ENCODE assay signal across 8 mouse cellular contexts in genomic region chr7:100124211-100124610, GRCm38 (mm10). TPM values are rescaled to one million over a fixed set of nuclear protein-coding genes. Genes with fewer than 3 reads are reported as not detected.
DNase-seq lines count a peak whose midpoint lies in the region; ATAC-seq and TF ChIP-seq lines count a peak whose summit lies in the region.

No protein-coding gene starts in this region.

- TF ChIP-seq CTCF in forebrain, postnatal 0 days (IDR thresholded peaks at IDR 0.05; ENCODE audit: low read depth), result peak; percentile 55

- no peak overlapping the region for H3K4me2 ChIP-seq in forebrain, postnatal 0 days (ENCODE audit: low read depth)
- no peak overlapping the region for H3K4me2 ChIP-seq in forebrain, embryonic 12.5 days

- ATAC-seq in forebrain, postnatal 0 days, result no peak
- ATAC-seq in forebrain, embryonic 12.5 days (ENCODE audit: low FRiP score), result no peak

- 73% methylated on average over 2 of the region's 2 CpGs for WGBS in forebrain, postnatal 0 days
- WGBS in forebrain, embryonic 12.5 days, result 71% methylated on average over 2 of the region's 2 CpGs
- 81% methylated on average over 2 of the region's 2 CpGs for whole genome bisulfite sequencing in limb, embryonic 10.5 days

- no peak overlapping the region for H3K4me3 ChIP-seq in forebrain, postnatal 0 days (ENCODE audit: low read depth, low read length)
- no peak overlapping the region for H3K4me3 ChIP-seq in forebrain, embryonic 12.5 days (replicated peaks)
- H3K4me3 ChIP-seq in limb, embryonic 10.5 days, result no peak overlapping the region

- no peaks in the 10 kb centered on the region for H3K27me3 ChIP-seq in forebrain, postnatal 0 days (ENCODE audit: insufficient read depth, low read length)
- H3K27me3 ChIP-seq in forebrain, embryonic 12.5 days, result no peaks in the 10 kb centered on the region
- H3K27me3 ChIP-seq in limb, embryonic 10.5 days (ENCODE audit: low read depth, poor library complexity, severe bottlenecking), result no peaks in the 10 kb centered on the region

- H3K36me3 ChIP-seq in forebrain, postnatal 0 days (ENCODE audit: insufficient read depth), result no peaks in the 10 kb centered on the region
- H3K36me3 ChIP-seq in forebrain, embryonic 12.5 days (replicated peaks), result peaks cover 2% of the 10 kb centered on the region
- H3K36me3 ChIP-seq in limb, embryonic 10.5 days, result peaks cover 6% of the 10 kb centered on the region

- peaks cover 9% of the 10 kb centered on the region; the same call in 1 of the 2 replicates for H3K4me1 ChIP-seq in forebrain, postnatal 0 days (ENCODE audit: insufficient read depth)
- peaks cover 17% of the 10 kb centered on the region for H3K4me1 ChIP-seq in forebrain, embryonic 12.5 days
- H3K4me1 ChIP-seq in limb, embryonic 10.5 days, result peaks cover 12% of the 10 kb centered on the region

- no peak overlapping the region for H3K27ac ChIP-seq in forebrain, postnatal 0 days (ENCODE audit: low read depth, low read length)
- H3K27ac ChIP-seq in forebrain, embryonic 12.5 days, result no peak overlapping the region
- H3K27ac ChIP-seq in limb, embryonic 10.5 days, result no peak overlapping the region

- no peak overlapping the region for H3K9ac ChIP-seq in forebrain, postnatal 0 days
- H3K9ac ChIP-seq in forebrain, embryonic 12.5 days, result no peak overlapping the region

- DNase-seq in forebrain, postnatal 0 days, result peak; percentile 19
- DNase-seq in ovary, postnatal 14 days (ENCODE audit: low spot score), result peak; percentile 31
- DNase-seq in ovary, postnatal 10 days (ENCODE audit: low spot score), result no peak
- DNase-seq in c-Kit-positive CD71-negative TER-119-negative erythroid progenitor cells, embryonic 14.5 days (ENCODE audit: low read depth), result peak; percentile 55
- peak; percentile 47 for DNase-seq in limb, embryonic 10.5 days (ENCODE audit: low spot score)
- peak; percentile 51 to 73 for DNase-seq in spleen, postnatal 10 days (ENCODE audit: low spot score in 2 of 2)
- no peak for DNase-seq in right cerebral cortex, adult 18-20 months

- H3K9me3 ChIP-seq in forebrain, postnatal 0 days (ENCODE audit: low read length), result no peaks in the 10 kb centered on the region
- H3K9me3 ChIP-seq in forebrain, embryonic 12.5 days, result no peaks in the 10 kb centered on the region
- H3K9me3 ChIP-seq in limb, embryonic 10.5 days (replicated peaks), result 0 out of 2 replicates have a peak, but pooled peaks cover 2% of the 10 kb centered on the region

RNA-seq across cellular contexts. Expression of gene Pold3, which starts 2.8 kb away (rescaled TPM):
- total RNA-seq in forebrain, postnatal 0 days (2014; rRNA removed), result 38.9 and 48.7 TPM in 2 replicates
- 31.7 and 40.1 TPM in 2 replicates for polyA plus RNA-seq in forebrain, postnatal 0 days (2015; fragmentation: Nextera tagmentation; extraction: Ambion mirVana)
- polyA plus RNA-seq in forebrain, embryonic 12.5 days (2016; fragmentation: Nextera tagmentation; extraction: Ambion mirVana), result 98.4 and 98.7 TPM in 2 replicates
- 102 and 107 TPM in 2 replicates for polyA plus RNA-seq in limb, embryonic 10.5 days (2016; fragmentation: Nextera tagmentation; extraction: Ambion mirVana)

RNA-seq across cellular contexts. Expression of gene Lipt2, which starts 34.9 kb away (rescaled TPM):
- total RNA-seq in forebrain, postnatal 0 days (2014; rRNA removed), result 15.9 and 19.2 TPM in 2 replicates
- 20.3 and 21.1 TPM in 2 replicates for polyA plus RNA-seq in forebrain, postnatal 0 days (2015; fragmentation: Nextera tagmentation; extraction: Ambion mirVana)
- polyA plus RNA-seq in forebrain, embryonic 12.5 days (2016; fragmentation: Nextera tagmentation; extraction: Ambion mirVana), result 14.4 and 14.9 TPM in 2 replicates
- polyA plus RNA-seq in limb, embryonic 10.5 days (2016; fragmentation: Nextera tagmentation; extraction: Ambion mirVana), result 28.5 and 29.2 TPM in 2 replicates

RNA-seq across cellular contexts. Expression of gene Kcne3, which starts 52.1 kb away (rescaled TPM):
- total RNA-seq in forebrain, postnatal 0 days (2014; rRNA removed), result 0.69 TPM in 1 of 2 replicates, not detected in the other
- polyA plus RNA-seq in forebrain, postnatal 0 days (2015; fragmentation: Nextera tagmentation; extraction: Ambion mirVana), result 0.26 TPM in 1 of 2 replicates, not detected in the other
- polyA plus RNA-seq in forebrain, embryonic 12.5 days (2016; fragmentation: Nextera tagmentation; extraction: Ambion mirVana), result 2.0 and 3.0 TPM in 2 replicates
- 18.0 and 19.4 TPM in 2 replicates for polyA plus RNA-seq in limb, embryonic 10.5 days (2016; fragmentation: Nextera tagmentation; extraction: Ambion mirVana)

Comparison
In these comparisons a context has a peak if more than half of its experiments do, and no peak if none do; other contexts are left out.
1. DNase-seq: peak in forebrain, postnatal 0 days (single experiment), ovary, postnatal 14 days (single experiment), c-Kit-positive CD71-negative TER-119-negative erythroid progenitor cells, embryonic 14.5 days (single experiment), limb, embryonic 10.5 days (single experiment) and spleen, postnatal 10 days (2 of 2); none in ovary, postnatal 10 days (single experiment) and right cerebral cortex, adult 18-20 months (single experiment).